Mouse (Mus musculus): ENCODE measurements around the gene Ulk1. TPM values are rescaled to one million over a fixed set of nuclear protein-coding genes. Genes with fewer than 3 reads are reported as not detected.
"Not testable (repeated sequence)": the region's sequence is repeated elsewhere in the genome, so short reads cannot be mapped to it uniquely, and the experiment has no call there.

The Ulk1 gene
- polyA plus RNA-seq, 1 experiment, result not detected

GRCm38 (mm10) chr5:110776141-110776540 is 33.8 kb downstream of the Ulk1 start:
- Histone ChIP-seq H3K4me3 (ENCODE audit: insufficient read depth, low read depth, low read length) (no peak overlapping the region), H3K4me1 (ENCODE audit: control insufficient read depth, insufficient read depth, low read length) (peaks cover 12% of the 10 kb centered on the region), H3K27ac (ENCODE audit: insufficient read depth, low read depth, low read length) (no peak overlapping the region)
- no peak for TF ChIP-seq POLR2A (IDR thresholded peaks at IDR 0.05; ENCODE audit: insufficient read depth, low read depth, low read length)
- no peak for TF ChIP-seq CTCF (IDR thresholded peaks at IDR 0.05; ENCODE audit: insufficient read depth, low read depth, low read length)
- WGBS, result 96% methylated on average over 2 of the region's 2 CpGs

GRCm38 (mm10) chr5:110774511-110774910 is 35.4 kb downstream of the Ulk1 start:
- WGBS, result 94% methylated on average over 11 of the region's 11 CpGs

GRCm38 (mm10) chr5:110772945-110773344 is 37.0 kb downstream of the Ulk1 start:
- H3K27ac ChIP-seq (ENCODE audit: insufficient read depth, low read depth, low read length); H3K4me3 ChIP-seq (ENCODE audit: insufficient read depth, low read depth, low read length); H3K4me1 ChIP-seq (ENCODE audit: control insufficient read depth, insufficient read depth, low read length): not testable (repeated sequence)
- WGBS, result 93% methylated on average over 10 of the region's 10 CpGs

More at GRCm38 (mm10) chr5:110774511-110774910, 35.4 kb downstream of the Ulk1 start:
- no peak for TF ChIP-seq CTCF (IDR thresholded peaks at IDR 0.05; ENCODE audit: insufficient read depth, low read depth, low read length)
- no peak for TF ChIP-seq POLR2A (IDR thresholded peaks at IDR 0.05; ENCODE audit: insufficient read depth, low read depth, low read length)
- H3K4me1 ChIP-seq (ENCODE audit: control insufficient read depth, insufficient read depth, low read length), result peaks cover 2% of the 10 kb centered on the region
- H3K27ac ChIP-seq (ENCODE audit: insufficient read depth, low read depth, low read length), result no peak overlapping the region
- H3K4me3 ChIP-seq (ENCODE audit: insufficient read depth, low read depth, low read length), result no peak overlapping the region

- WGBS, result under 1% methylated on average over 82 of the region's 83 CpGs
- TF ChIP-seq CTCF (IDR thresholded peaks at IDR 0.05; ENCODE audit: insufficient read depth, low read depth, low read length) (peak; percentile 34; the same call in 1 of the 2 replicates), POLR2A (IDR thresholded peaks at IDR 0.05; ENCODE audit: insufficient read depth, low read depth, low read length) (peak; percentile 66; the same call in 1 of the 2 replicates)
- no peaks in the 10 kb centered on the region; the same call in 1 of the 2 replicates for H3K4me1 ChIP-seq (ENCODE audit: control insufficient read depth, insufficient read depth, low read length)
- H3K4me3 ChIP-seq (ENCODE audit: insufficient read depth, low read depth, low read length), result peak within 1 kb of the TSS; percentile 88
- peak within 1 kb of the TSS; percentile 71 for H3K27ac ChIP-seq (ENCODE audit: insufficient read depth, low read depth, low read length)
These were observed 39.3 kb downstream of the Ulk1 start, which contains the start of gene Ep400 for GRCm38 (mm10) chr5:110770448-110771158. Ep400 (minus strand) TSS chr5:110770717.

- TF ChIP-seq CTCF (IDR thresholded peaks at IDR 0.05; ENCODE audit: insufficient read depth, low read depth, low read length), result no peak
- TF ChIP-seq POLR2A (IDR thresholded peaks at IDR 0.05; ENCODE audit: insufficient read depth, low read depth, low read length), result no peak
- Histone ChIP-seq H3K4me3 (ENCODE audit: insufficient read depth, low read depth, low read length) (peak overlapping the region; percentile 88), H3K4me1 (ENCODE audit: control insufficient read depth, insufficient read depth, low read length) (no peaks in the 10 kb centered on the region; the same call in 1 of the 2 replicates), H3K27ac (ENCODE audit: insufficient read depth, low read depth, low read length) (peak overlapping the region; percentile 71)
- WGBS, result under 1% methylated on average over 58 of the region's 58 CpGs
These were observed 39.9 kb downstream of the Ulk1 start for GRCm38 (mm10) chr5:110770031-110770445.

- no peak for TF ChIP-seq CTCF (IDR thresholded peaks at IDR 0.05; ENCODE audit: insufficient read depth, low read depth, low read length)
- TF ChIP-seq POLR2A (IDR thresholded peaks at IDR 0.05; ENCODE audit: insufficient read depth, low read depth, low read length), result no peak
- Histone ChIP-seq H3K4me3 (ENCODE audit: insufficient read depth, low read depth, low read length) (no peak overlapping the region), H3K27ac (ENCODE audit: insufficient read depth, low read depth, low read length) (no peak overlapping the region), H3K4me1 (ENCODE audit: control insufficient read depth, insufficient read depth, low read length) (no peaks in the 10 kb centered on the region; the same call in 1 of the 2 replicates)
- WGBS, result 38% methylated on average over 4 of the region's 4 CpGs
These were observed 40.6 kb downstream of the Ulk1 start for GRCm38 (mm10) chr5:110769272-110769671.

GRCm38 (mm10) chr5:110763890-110764289 is 46.0 kb downstream of the Ulk1 start:
- H3K4me3 ChIP-seq (ENCODE audit: insufficient read depth, low read depth, low read length), result no peak overlapping the region
- H3K4me1 ChIP-seq (ENCODE audit: control insufficient read depth, insufficient read depth, low read length), result no peaks in the 10 kb centered on the region
- no peak overlapping the region for H3K27ac ChIP-seq (ENCODE audit: insufficient read depth, low read depth, low read length)
- TF ChIP-seq POLR2A (IDR thresholded peaks at IDR 0.05; ENCODE audit: insufficient read depth, low read depth, low read length), result no peak
- TF ChIP-seq CTCF (IDR thresholded peaks at IDR 0.05; ENCODE audit: insufficient read depth, low read depth, low read length), result no peak
- 94% methylated on average over 8 of the region's 8 CpGs for WGBS

- Histone ChIP-seq H3K4me1 (ENCODE audit: control insufficient read depth, insufficient read depth, low read length) (peaks cover 3% of the 10 kb centered on the region; the same call in 1 of the 2 replicates), H3K27ac (ENCODE audit: insufficient read depth, low read depth, low read length) (no peak overlapping the region), H3K4me3 (ENCODE audit: insufficient read depth, low read depth, low read length) (no peak overlapping the region)
- WGBS, result 86% methylated on average over 1 of the region's 1 CpGs
- TF ChIP-seq POLR2A (IDR thresholded peaks at IDR 0.05; ENCODE audit: insufficient read depth, low read depth, low read length), result no peak
- no peak for TF ChIP-seq CTCF (IDR thresholded peaks at IDR 0.05; ENCODE audit: insufficient read depth, low read depth, low read length)
These were observed 64.9 kb downstream of the Ulk1 start for GRCm38 (mm10) chr5:110745021-110745420.

GRCm38 (mm10) chr5:110739496-110740275 is 70.2 kb downstream of the Ulk1 start:
- 85% methylated on average over 7 of the region's 7 CpGs for WGBS
- no peak overlapping the region for H3K27ac ChIP-seq (ENCODE audit: insufficient read depth, low read depth, low read length)
- TF ChIP-seq CTCF (IDR thresholded peaks at IDR 0.05; ENCODE audit: insufficient read depth, low read depth, low read length), result no peak
- TF ChIP-seq POLR2A (IDR thresholded peaks at IDR 0.05; ENCODE audit: insufficient read depth, low read depth, low read length), result no peak
- H3K4me3 ChIP-seq (ENCODE audit: insufficient read depth, low read depth, low read length), result no peak overlapping the region
- H3K4me1 ChIP-seq (ENCODE audit: control insufficient read depth, insufficient read depth, low read length), result peaks cover 2% of the 10 kb centered on the region; the same call in 1 of the 2 replicates

All from olfactory bulb, adult 2 months (tissue).